Mouse (Mus musculus): ENCODE measurements at regions not wholly inside any gene's neighbourhood (a gene's known extent, or its start where the extent isn't known, plus 50 kb on each side); places are given as distances from the start of the nearest gene placed in this dataset.

- no peak for TF ChIP-seq CTCF (IDR thresholded peaks at IDR 0.05; ENCODE audit: extremely low read depth, insufficient read length, insufficient replicate concordance, low read depth, low read length)
- TF ChIP-seq POLR2A (IDR thresholded peaks at IDR 0.05; ENCODE audit: low read depth, low read length) = no peak
These were observed 423.3 kb downstream of the Basp1 start for GRCm38 (mm10) chr15:24990082-24990786.
